Mouse (Mus musculus): ENCODE data around the gene Tet1.

- no peak for TF ChIP-seq CTCF (IDR thresholded peaks at IDR 0.05; ENCODE audit: extremely low read depth, insufficient read depth, insufficient read length, insufficient replicate concordance)
- no peak for TF ChIP-seq POLR2A (IDR thresholded peaks at IDR 0.05; ENCODE audit: low read depth, low read length)
Observed at GRCm38 (mm10) chr10:62920766-62921156, 12.0 kb upstream of the Tet1 start.

All from spleen, adult 2 months (tissue).